Mouse (Mus musculus) ovary, adult 18-20 months (tissue): ENCODE data around the gene Bag5.
"Not testable (repeated sequence)": the region's sequence is repeated elsewhere in the genome, so short reads cannot be mapped to it uniquely, and the experiment has no call there.

ENCODE experiments used
- DNase-seq: peaks from one replicate; pipeline ENCODE4 v3.0.0; 2022; ENCODE audit warnings: low spot score, mixed read lengths

Gene Bag5

DNA sequence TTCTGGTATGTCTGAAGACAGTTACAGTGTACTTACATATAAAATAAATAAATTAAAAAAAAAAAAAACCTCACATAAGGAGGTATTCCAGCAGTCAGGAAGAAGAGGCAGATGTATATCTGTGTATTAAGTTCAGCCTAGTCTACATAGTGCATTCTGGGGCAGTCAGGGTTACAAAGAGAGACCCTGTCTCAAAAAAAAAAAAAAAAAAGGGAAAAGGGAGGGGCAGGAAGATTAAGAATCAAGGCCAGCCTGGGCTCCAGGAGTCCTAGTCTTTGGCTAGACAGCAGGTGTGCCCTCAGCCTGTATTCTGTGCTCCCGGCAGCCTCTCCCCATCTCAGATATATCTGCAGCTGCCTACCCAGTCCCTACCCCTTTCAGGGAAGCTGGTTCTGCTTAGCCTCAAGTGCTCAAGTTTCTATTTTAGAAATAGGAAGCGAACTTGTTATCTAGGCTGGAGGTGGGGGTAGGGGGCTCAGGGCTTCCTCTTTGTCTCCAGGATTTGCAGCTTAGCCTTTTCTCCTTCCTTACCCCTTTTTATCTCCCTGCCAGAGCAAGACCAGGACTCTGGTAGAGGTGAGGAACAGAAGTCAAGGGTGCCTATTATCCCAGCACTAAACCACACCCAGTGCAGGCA lies 38.1 kb downstream of the Bag5 start:
- DNase-seq = no peak

DNA sequence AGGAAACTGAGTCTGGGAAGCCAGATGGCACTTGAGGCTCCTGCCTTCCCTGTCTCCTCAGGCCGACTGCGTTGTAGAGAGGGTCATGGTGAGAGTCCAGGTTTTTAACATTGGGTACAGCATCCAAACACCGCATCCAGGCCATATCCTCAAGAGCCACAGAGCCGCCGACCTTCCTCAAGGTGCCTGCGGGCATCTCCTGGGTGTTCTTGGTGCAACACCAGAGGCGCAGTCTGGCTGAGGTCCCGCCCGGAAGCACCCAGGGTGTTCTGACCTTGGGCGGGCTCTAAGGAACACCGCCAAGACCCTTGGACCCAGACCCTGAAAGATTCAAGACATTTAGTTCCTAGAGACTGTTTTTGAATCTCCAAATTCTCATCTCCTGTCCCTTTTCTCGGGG lies 40.5 kb downstream of the Bag5 start:
- no peak for DNase-seq

DNA sequence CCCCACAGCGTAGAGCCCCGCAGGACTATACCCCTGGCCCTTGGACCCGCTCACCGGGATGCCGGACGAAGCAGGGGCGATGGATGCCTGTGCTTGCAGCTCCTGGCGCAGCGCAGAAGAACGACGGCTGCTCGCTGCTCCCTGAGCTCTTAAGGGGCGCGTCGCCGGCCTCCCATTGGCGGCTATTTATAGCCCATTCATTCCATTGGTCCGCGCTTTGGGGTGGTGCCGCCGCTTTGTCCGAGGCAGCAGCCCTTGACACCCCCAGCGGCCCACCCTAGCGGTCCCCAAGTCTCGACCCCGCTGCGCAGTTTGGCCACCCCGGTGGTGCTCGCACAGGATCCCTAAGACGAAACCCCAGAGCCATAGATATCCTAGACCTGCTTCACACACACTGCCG lies 40.9 kb downstream of the Bag5 start, which contains the start of gene Ckb:
Gene Ckb (minus strand): TSS at position 163 of the 400 bp plus-strand sequence.
- DNase-seq = no peak

DNA sequence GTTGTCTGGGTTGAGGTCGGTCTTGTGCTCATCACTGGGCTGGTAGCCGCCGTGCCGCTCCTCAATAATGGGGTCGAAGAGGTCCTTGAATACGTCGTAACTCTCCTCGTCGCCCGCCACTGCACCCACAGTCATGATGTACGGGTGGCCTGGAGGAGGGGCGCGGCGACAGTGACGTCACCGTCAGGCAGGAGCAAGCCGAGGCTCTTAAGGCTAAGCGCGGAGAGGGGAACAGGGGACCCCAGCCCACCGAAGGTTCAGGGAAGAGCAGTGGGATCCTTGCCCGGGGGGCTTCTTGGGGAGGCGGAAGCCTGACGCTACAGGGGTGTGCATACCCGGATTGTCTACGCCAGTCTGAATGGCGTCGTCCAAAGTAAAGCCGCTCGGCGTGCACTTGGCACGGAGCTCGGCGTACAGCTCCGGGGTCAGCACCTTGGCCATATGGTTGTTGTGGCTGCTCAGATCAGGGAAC lies 41.6 kb downstream of the Bag5 start:
- no peak for DNase-seq

DNA sequence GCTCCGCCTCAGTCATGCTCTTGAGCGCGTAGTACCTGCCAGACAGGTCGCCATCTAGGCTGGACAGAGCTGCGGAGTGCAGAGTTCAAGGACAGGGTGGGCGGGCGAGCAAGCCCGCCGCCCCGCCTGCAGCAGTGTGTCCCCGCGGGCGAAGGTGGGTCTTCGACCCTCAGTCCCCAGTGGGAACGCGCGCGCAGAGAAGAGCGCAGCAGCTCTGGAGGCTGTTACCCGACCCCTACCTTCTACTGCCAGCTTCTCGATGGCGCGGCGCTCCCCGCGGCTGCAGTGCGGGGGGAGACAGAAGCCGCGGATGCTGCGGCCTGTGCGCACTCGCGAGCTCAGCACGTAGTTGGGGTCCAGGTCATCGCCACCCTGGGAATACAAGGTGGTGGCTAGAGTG lies 42.1 kb downstream of the Bag5 start:
- no peak for DNase-seq

DNA sequence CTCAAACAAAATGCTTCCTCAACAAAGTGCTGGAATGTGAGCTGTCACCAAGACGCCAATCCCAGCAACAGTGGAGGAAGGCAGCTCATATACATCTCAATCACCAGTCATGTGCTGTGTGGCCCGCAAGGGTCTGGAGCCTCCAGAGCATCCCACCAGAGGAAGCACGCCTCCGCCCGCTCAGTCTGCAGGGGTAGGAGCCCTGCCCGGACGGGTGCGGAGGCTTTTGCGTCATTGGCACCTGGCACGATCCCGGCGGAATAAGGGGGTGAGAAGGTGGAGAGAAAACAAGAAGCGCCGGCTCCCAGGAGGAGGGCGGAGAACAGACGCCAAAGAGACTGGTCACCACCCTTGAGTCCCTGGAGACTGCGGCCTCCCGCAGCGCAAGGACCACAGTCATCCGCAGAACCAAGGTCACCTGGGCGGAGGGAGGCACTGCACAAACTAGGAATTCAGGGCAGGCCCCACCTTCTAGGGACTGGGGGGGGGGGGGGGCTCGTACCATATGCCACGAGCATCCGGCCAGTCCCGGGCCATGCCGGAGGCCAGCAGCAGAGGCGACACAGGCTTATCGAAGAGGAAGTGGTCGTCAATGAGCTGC lies 42.6 kb downstream of the Bag5 start:
- DNase-seq = no peak

DNA sequence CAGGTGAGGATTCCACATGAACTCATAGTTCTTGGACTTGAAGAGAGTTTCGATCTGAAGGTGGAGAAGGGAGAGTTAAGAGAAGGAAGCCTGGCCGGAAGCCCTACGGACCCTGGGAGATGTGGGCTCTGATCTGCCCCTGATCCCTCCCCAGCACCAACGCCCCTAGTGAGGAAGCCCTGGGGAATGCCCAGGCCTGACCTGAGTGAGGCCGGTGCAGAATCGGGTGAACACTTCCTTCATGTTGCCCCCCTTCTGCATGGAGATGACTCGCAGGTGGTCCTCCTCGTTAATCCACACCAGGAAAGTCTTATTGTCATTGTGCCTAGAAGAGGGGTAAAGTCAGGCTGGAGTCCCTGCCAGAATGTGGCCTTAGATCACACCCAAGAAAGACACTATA lies 43.1 kb downstream of the Bag5 start:
- DNase-seq = no peak

DNA sequence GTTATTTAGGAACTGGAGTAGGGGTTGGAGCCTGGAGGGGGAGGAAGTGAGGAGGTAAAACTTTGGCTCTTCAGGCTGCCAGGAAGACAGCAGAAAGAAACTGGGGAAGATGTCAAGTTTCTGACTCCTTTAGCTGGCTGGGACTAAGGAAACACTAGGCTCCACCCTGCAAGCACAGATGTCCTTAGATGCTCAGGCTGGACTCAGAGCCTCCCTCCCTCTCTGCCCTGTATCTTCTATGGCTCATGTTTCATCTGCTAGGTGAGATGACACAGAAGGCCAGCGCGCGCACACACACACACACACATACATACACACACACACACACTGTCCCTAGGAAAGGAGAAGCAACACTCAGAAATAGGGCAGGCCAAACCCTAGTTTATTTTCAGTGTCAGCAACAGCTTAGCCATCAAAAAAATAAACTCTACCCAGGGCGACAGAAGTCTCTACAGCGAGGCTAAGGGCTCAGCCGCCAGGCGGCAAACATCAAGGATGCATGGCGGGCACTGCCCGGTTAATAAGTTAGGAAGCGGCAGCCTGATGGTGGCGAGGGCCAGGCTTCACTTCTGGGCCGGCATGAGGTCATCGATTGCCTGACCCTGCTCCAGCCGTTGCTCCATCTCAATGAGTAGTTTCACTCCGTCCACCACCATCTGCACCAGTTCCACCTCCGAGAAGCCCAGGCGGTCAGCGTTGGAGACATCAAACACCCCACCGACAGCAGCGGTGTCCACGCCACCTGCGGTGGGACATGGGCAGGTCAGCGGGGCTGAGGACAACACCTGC lies 43.9 kb downstream of the Bag5 start:
- DNase-seq = no peak

DNA sequence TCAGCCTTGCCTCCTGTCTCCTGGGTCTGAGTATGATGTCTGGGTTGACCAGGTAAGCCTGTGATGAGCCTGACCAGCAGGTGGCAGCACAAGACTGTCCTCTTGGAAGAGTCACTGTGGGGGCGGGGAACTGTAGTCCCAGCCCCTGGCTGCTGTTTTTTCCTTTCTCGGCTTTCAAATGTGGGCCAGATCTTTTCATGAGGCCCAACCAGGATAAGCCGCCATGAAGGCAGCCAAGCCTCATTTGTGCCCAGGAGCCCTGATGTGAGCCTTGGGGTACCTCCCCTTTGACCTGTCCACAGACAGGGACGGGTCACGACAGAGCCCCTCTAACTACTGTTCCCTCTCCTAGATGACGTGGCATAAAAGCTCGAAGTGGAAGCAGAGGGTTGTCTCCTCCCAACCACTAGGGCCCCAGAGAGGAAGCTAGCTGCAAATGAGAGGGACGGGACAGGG lies 44.6 kb downstream of the Bag5 start:
- DNase-seq = peak; percentile 83

DNA sequence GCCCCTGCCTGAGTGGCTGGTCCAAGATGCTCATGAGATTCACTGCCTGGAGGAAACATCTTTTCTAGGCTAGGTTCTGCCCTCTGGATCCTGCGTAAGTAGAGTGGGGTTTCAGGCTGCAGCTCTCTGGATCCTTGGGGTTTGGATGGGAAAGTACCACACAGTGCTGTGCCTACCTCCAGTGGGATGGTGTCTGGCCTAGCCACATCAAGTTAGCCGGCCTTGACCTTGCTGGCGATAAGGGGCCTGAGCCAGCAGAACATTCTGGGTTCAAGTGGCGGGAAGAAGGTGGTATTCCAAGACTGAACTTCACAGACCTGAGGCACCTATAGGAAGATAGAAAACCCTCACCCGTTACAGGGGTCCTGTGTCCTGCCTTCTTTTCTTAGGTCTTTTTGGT lies 45.6 kb downstream of the Bag5 start:
- no peak for DNase-seq

DNA sequence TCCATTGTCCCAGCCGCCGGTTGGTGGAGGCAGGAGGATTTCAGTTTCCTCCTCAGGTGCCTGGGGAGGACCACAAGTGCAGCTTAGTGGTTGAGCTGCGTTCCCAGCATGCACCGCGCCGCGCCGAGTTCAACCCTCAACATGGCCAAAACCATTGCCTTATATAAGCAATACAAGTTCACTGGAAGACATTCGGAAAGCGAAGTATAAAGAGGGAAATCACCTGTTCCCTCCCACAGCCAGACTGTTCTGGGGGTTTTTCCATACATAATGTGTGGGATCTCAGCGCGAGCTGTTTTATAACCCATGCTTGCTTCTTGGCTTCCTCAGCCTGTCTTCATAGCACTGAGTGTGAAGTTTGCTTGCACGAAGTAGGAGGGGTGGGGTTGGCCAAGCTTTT lies 46.7 kb downstream of the Bag5 start:
- DNase-seq = no peak

DNA sequence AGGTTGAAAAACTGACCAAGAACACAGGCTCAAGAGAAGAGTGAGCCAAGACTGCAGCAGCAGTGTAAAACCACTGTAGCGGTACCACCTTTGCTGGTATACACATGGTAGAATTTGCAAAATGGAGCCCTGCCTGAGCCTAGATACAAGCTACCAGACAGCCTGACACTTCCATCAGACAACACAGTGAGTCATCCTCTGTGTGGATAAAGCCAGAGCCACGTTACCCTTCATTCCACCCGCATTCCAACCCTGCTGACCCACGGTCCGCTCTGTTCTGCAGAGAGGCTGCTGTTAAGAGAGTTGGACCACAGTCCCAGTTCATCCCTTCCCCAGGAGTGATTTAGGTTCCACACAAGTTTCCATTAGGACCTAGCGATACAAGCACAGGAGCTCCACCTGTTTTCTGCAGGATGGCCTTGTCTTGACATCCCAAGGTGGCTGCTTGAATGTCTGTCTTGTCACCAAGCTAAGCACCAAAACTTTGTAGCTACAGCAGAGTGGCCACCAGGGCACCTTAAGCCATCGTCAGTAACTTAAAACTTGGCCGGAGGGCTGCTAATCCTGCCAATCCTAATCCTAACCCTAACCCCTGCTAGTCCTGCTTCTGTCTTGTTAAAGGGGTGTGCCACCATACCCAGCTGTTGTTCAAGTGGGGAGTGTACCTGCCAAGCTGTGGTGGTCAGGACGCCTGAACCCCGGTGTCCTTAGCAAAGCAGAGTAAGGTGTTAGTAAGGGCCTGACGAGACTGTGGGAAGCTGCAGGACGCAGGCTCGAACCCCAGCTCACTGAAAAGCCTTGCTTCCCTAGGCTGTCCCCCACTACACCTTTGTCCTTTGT lies 47.8 kb downstream of the Bag5 start:
- no peak for DNase-seq

DNA sequence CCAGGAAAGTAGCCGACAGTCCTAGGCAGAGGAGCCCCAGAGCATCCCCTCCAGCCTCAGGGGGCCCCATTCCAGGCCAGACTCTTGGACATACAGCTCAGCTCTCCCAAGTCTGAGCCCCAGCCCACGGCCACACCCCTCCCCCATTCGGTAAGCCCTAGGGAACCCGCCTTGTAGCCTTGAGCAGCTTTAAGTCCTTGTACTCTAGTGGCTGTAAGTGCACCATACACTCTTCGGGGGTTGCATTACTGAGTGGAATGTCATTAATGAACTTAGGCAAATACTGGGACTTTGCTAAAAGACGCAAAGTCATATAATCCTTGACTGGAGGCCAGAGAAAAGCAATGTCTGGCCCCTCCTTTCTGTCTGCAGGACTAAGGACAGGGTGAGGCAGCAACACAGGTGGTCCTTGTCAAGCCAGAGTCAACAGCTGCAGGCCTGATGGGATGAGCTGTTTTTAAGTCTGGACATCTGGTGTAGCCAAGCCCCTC lies 48.9 kb downstream of the Bag5 start:
- no peak for DNase-seq

DNA sequence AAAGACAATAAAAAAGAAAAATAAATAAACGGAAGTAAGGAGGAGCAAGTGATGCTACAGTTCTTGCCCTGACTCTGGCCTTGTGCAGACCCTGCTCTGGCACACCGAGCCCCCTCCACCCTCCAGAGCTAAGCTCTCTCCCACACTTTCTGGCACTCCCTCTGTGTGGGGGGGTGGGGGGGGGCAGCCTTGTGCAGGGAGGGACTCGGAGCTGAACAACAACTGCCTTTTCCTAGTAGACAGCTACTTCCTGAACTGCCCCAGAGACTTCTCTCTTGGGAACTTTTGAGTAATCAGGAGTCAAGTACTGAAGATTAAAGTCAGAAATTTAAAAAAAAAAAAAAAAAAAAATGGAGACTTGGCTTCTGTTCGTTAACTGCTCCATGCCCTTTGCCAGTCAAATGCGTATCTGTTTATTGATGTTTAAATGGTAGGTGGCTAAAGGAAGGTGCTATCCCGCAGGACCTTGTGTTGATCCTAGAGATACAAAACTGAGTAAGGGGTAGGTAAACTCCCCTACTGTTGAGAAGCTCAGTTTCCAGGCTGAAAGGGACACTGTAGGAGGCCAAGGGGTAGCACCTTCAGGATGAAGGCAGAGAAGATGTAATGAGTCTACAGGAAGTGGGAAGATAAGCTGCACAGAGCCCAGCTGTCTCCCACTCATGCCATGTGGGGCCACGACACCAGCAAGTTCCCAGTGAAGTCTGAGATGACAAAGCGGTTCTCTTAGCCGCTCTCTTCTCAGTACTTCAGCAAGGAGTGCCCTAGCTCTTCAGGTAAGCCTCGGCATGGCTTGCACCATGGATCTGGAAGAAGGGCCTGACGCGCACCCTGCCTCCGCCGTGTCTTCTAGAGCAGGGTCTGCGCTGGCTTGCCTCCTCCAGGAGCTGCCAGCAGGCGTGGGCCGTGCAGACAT lies 49.6 kb downstream of the Bag5 start:
- no peak for DNase-seq

DNA sequence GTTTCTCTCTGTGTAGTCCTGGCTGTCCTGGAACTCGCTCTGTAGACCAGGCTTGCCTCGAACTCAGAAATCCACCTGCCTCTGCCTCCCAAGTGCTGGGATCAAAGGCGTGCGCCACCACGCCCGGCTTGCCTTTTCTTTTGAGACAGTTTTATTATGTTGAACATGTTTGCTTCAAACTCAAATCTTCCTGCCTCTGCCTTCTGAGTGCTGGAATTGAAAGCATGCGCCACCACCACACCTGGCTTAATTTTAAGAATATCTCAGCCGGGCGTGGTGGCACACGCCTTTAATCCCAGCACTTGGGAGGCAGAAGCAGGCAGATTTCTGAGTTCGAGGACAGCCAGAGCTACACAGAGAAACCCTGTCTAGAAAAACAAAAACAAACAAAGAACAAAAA lies 51.5 kb downstream of the Bag5 start:
- not testable (repeated sequence) for DNase-seq

DNA sequence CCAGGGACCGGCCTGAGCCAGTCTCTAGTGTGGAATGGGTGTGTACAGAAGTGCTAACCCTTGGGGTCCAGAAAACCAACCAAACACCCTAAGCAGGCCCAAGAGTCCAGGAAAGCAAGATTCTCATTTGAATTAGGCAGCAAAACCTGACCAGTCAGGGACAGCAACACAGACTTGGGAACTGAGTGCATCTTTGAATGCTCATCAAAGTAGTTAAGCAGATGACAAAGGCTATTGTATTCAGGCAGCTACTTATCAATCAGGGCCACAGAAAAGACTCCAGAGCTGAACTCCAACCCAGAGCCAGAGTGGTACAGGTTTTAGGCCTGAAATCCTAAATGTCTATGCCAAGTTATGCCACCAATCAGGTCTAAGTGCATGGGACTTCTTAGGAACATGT lies 52.4 kb downstream of the Bag5 start:
- DNase-seq = no peak
